Mouse (Mus musculus) brain, embryonic 14.5 days (tissue): Measurements from ENCODE around the gene Lsm3.

ENCODE experiments used
- CTCF ChIP-seq: fragments of 200-500 bp; IDR thresholded peaks from 2 replicates; pipeline ENCODE4 v1.5.1; 2012; ENCODE audit warnings: inconsistent platforms, mild to moderate bottlenecking, moderate library complexity, borderline replicate concordance; ENCODE audit not compliant: insufficient read depth, insufficient read length; ENCODE audit errors: extremely low read depth
- POLR2A ChIP-seq: fragments of 200-500 bp; IDR thresholded peaks from 2 replicates; pipeline ENCODE4 v1.6.1; 2012; ENCODE audit warnings: mild to moderate bottlenecking, inconsistent platforms, borderline replicate concordance; ENCODE audit not compliant: poor library complexity, insufficient read depth, insufficient read length, severe bottlenecking; ENCODE audit errors: extremely low read depth

DNA sequence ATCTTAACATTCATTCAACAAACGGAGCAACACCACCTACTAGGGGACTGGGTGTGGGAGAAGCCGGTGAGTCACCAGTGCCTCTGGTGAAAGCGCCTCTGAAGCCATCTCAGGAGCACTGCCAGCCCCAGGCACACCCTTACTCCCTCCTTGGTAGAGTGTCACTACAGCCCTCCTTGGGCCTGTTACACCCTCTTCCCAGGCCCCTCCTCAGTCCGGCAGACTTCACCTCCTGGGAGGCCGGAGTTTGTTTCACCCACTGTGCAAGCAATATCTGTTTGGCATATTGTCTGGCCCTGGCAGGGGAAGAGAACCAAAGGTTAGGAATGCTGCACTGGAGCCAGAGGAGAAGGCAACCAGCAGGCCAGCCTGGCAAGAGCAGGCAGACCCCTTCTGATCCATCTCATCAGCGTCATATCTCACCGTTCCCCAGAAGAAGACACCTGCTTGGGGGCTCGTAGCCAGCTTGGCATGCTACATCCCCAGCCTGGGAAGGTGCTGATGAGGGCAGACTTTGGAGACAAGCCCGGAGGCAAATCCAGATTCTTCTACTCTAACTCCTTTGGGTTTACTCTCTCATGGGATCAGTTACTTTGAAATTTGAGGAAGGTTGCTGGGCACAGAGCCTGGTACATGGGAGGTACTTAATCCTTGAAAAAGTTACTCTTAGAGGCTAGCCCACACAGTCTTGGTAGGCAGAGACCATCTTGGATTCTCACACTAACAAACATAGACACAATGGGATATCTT is 41.1 kb upstream of the Lsm3 start:
- TF ChIP-seq POLR2A (no peak), CTCF (no peak)
